Mouse (Mus musculus) neural tube, embryonic 15.5 days (tissue): Measurements from ENCODE around the gene 4933411K16Rik. TPM values are rescaled to one million over a fixed set of nuclear protein-coding genes. Genes with fewer than 3 reads are reported as not detected.

ENCODE experiments used
- ATAC-seq: fragments of 200-750 bp; cut with Nextera tagmentation; 2 replicates; pipeline ENCODE4 v1.8.0; 2017; ENCODE audit warnings: mild to moderate bottlenecking, moderate TSS enrichment, moderate library complexity; ENCODE audit not compliant: low FRiP score
- H3K27ac ChIP-seq: fragments of 300-500 bp; sonication (generic); replicated peaks from 2 replicates; pipeline ENCODE4 v1.5.1; 2015; ENCODE audit warnings: mild to moderate bottlenecking, inconsistent platforms
- H3K27me3 ChIP-seq: fragments of 300-500 bp; sonication (generic); replicated peaks from 2 replicates; pipeline ENCODE4 v1.6.1; 2015; ENCODE audit warnings: inconsistent platforms
- H3K36me3 ChIP-seq: fragments of 300-500 bp; sonication (generic); 2 replicates; pipeline ENCODE4 v1.6.1; 2015; ENCODE audit warnings: inconsistent platforms
- H3K4me1 ChIP-seq: fragments of 300-500 bp; sonication (generic); 2 replicates; pipeline ENCODE4 v1.6.1; 2015; ENCODE audit warnings: inconsistent platforms
- H3K4me2 ChIP-seq: fragments of 300-500 bp; sonication (generic); 2 replicates; pipeline ENCODE4 v1.6.1; 2015; ENCODE audit warnings: inconsistent platforms, mild to moderate bottlenecking, moderate library complexity
- H3K4me3 ChIP-seq: fragments of 300-500 bp; sonication (generic); replicated peaks from 2 replicates; pipeline ENCODE4 v1.5.1; 2015; ENCODE audit warnings: mild to moderate bottlenecking, inconsistent platforms
- H3K9ac ChIP-seq: fragments of 300-500 bp; sonication (generic); replicated peaks from 2 replicates; pipeline ENCODE4 v1.6.1; 2015; ENCODE audit warnings: mild to moderate bottlenecking, inconsistent platforms
- H3K9me3 ChIP-seq: fragments of 300-500 bp; sonication (generic); replicated peaks from 2 replicates; pipeline ENCODE4 v1.6.1; 2016; ENCODE audit warnings: inconsistent platforms
- WGBS: fragments of 180-500 bp; shearing (Covaris S2); methylation state at CpG from one replicate; pipeline ENCODE4 v1.1.7; 2015; ENCODE audit warnings: mixed read lengths; 5-methylcytosine and 5-hydroxymethylcytosine counted together
- polyA plus RNA-seq: library from polyadenylated mRNA; unstranded; fragments of >200 nt; fragmentation: Nextera tagmentation; extraction: Ambion mirVana; gene quantifications from 2 replicates; pipeline ENCODE4 v1.2.1, GENCODE M21; 2015

Gene 4933411K16Rik
- not detected in 2 replicates for polyA plus RNA-seq

GRCm38 (mm10) chr19:42051948-42052347, at the start of gene 4933411K16Rik:
4933411K16Rik (plus strand) TSS chr19:42052248.
- Histone ChIP-seq H3K27ac (no peak within 1 kb of the TSS), H3K4me2 (no peak within 1 kb of the TSS), H3K4me3 (no peak within 1 kb of the TSS), H3K9ac (no peak within 1 kb of the TSS), H3K27me3 (no peaks in the 10 kb centered on the region), H3K36me3 (no peaks in the 10 kb centered on the region), H3K9me3 (no peaks in the 10 kb centered on the region), H3K4me1 (no peaks in the 10 kb centered on the region)
- no peak for ATAC-seq
- WGBS, result 81% methylated on average over 4 of the region's 4 CpGs

- no peak for ATAC-seq
- Histone ChIP-seq H3K4me1 (peaks cover 14% of the 10 kb centered on the region), H3K9me3 (no peaks in the 10 kb centered on the region), H3K36me3 (no peaks in the 10 kb centered on the region), H3K27me3 (no peaks in the 10 kb centered on the region), H3K4me2 (no peak overlapping the region), H3K4me3 (no peak overlapping the region), H3K27ac (no peak overlapping the region), H3K9ac (no peak overlapping the region)
- 86% methylated on average over 6 of the region's 6 CpGs for WGBS
Observed at GRCm38 (mm10) chr19:42004258-42004657, 47.8 kb upstream of the 4933411K16Rik start.

GRCm38 (mm10) chr19:42005616-42006015, 46.4 kb upstream of the 4933411K16Rik start:
- 86% methylated on average over 3 of the region's 3 CpGs for WGBS
- ATAC-seq, result no peak

GRCm38 (mm10) chr19:42006568-42006967, 45.5 kb upstream of the 4933411K16Rik start:
- WGBS, result 71% methylated on average over 8 of the region's 8 CpGs
- Histone ChIP-seq H3K36me3 (no peaks in the 10 kb centered on the region), H3K9ac (no peak overlapping the region), H3K27me3 (no peaks in the 10 kb centered on the region), H3K9me3 (no peaks in the 10 kb centered on the region), H3K27ac (no peak overlapping the region), H3K4me2 (no peak overlapping the region), H3K4me1 (peaks cover 17% of the 10 kb centered on the region), H3K4me3 (no peak overlapping the region)
- no peak for ATAC-seq

More at GRCm38 (mm10) chr19:42005616-42006015, 46.4 kb upstream of the 4933411K16Rik start:
- no peak overlapping the region for H3K9ac ChIP-seq
- H3K4me2 ChIP-seq, result no peak overlapping the region
- no peaks in the 10 kb centered on the region for H3K36me3 ChIP-seq
- H3K9me3 ChIP-seq, result no peaks in the 10 kb centered on the region
- H3K27me3 ChIP-seq, result no peaks in the 10 kb centered on the region
- no peak overlapping the region for H3K27ac ChIP-seq
- no peak overlapping the region for H3K4me3 ChIP-seq
- peaks cover 14% of the 10 kb centered on the region for H3K4me1 ChIP-seq

- no peaks in the 10 kb centered on the region for H3K9me3 ChIP-seq
- H3K4me1 ChIP-seq, result peaks cover 17% of the 10 kb centered on the region
- no peaks in the 10 kb centered on the region for H3K27me3 ChIP-seq
- ATAC-seq, result no peak
- 58% methylated on average over 3 of the region's 3 CpGs for WGBS
- no peak overlapping the region for H3K4me2 ChIP-seq
- no peak overlapping the region for H3K27ac ChIP-seq
- H3K36me3 ChIP-seq, result no peaks in the 10 kb centered on the region
- H3K4me3 ChIP-seq, result no peak overlapping the region
- no peak overlapping the region for H3K9ac ChIP-seq
Observed at GRCm38 (mm10) chr19:42008586-42008985, 43.5 kb upstream of the 4933411K16Rik start.

- H3K4me1 ChIP-seq, result peaks cover 14% of the 10 kb centered on the region
- no peak for ATAC-seq
- no peaks in the 10 kb centered on the region for H3K27me3 ChIP-seq
- H3K4me3 ChIP-seq, result no peak overlapping the region
- no peak overlapping the region for H3K27ac ChIP-seq
- H3K36me3 ChIP-seq, result no peaks in the 10 kb centered on the region
- H3K9ac ChIP-seq, result no peak overlapping the region
- no peak overlapping the region for H3K4me2 ChIP-seq
- 52% methylated on average over 7 of the region's 7 CpGs for WGBS
- H3K9me3 ChIP-seq, result no peaks in the 10 kb centered on the region
Observed at GRCm38 (mm10) chr19:42009067-42009466, 43.0 kb upstream of the 4933411K16Rik start.

GRCm38 (mm10) chr19:42010436-42010835, 41.6 kb upstream of the 4933411K16Rik start:
- Histone ChIP-seq H3K4me1 (peaks cover 9% of the 10 kb centered on the region), H3K4me3 (no peak overlapping the region), H3K9ac (no peak overlapping the region), H3K27ac (no peak overlapping the region), H3K36me3 (no peaks in the 10 kb centered on the region), H3K27me3 (no peaks in the 10 kb centered on the region), H3K4me2 (no peak overlapping the region), H3K9me3 (no peaks in the 10 kb centered on the region)
- 54% methylated on average over 4 of the region's 4 CpGs for WGBS
- ATAC-seq, result no peak

GRCm38 (mm10) chr19:42011123-42011522, 40.9 kb upstream of the 4933411K16Rik start:
- no peak for ATAC-seq
- no peak overlapping the region for H3K27ac ChIP-seq
- H3K9me3 ChIP-seq, result no peaks in the 10 kb centered on the region
- H3K9ac ChIP-seq, result no peak overlapping the region
- H3K4me1 ChIP-seq, result peaks cover 9% of the 10 kb centered on the region
- no peaks in the 10 kb centered on the region for H3K27me3 ChIP-seq
- no peaks in the 10 kb centered on the region for H3K36me3 ChIP-seq
- H3K4me2 ChIP-seq, result no peak overlapping the region
- H3K4me3 ChIP-seq, result no peak overlapping the region
- 92% methylated on average over 7 of the region's 7 CpGs for WGBS

- no peak overlapping the region for H3K9ac ChIP-seq
- H3K27me3 ChIP-seq, result no peaks in the 10 kb centered on the region
- H3K4me2 ChIP-seq, result no peak overlapping the region
Observed at GRCm38 (mm10) chr19:42014231-42014825, 37.7 kb upstream of the 4933411K16Rik start.

GRCm38 (mm10) chr19:42015001-42015400, 37.0 kb upstream of the 4933411K16Rik start:
- WGBS, result 91% methylated on average over 6 of the region's 6 CpGs
- no peak for ATAC-seq
- H3K27ac ChIP-seq, result no peak overlapping the region

More at GRCm38 (mm10) chr19:42014231-42014825, 37.7 kb upstream of the 4933411K16Rik start:
- no peak for ATAC-seq
- 81% methylated on average over 3 of the region's 3 CpGs for WGBS
- Histone ChIP-seq H3K27ac (no peak overlapping the region), H3K4me3 (no peak overlapping the region), H3K9me3 (no peaks in the 10 kb centered on the region), H3K36me3 (no peaks in the 10 kb centered on the region), H3K4me1 (peaks cover 20% of the 10 kb centered on the region)

GRCm38 (mm10) chr19:42016251-42016650, 35.8 kb upstream of the 4933411K16Rik start:
- H3K27me3 ChIP-seq, result no peaks in the 10 kb centered on the region
- H3K4me3 ChIP-seq, result no peak overlapping the region
- peaks cover 19% of the 10 kb centered on the region for H3K4me1 ChIP-seq
- 48% methylated on average over 4 of the region's 4 CpGs for WGBS
- no peak overlapping the region for H3K4me2 ChIP-seq
- H3K9ac ChIP-seq, result no peak overlapping the region
- H3K27ac ChIP-seq, result no peak overlapping the region; the same call in 1 of the 2 replicates
- H3K36me3 ChIP-seq, result no peaks in the 10 kb centered on the region
- H3K9me3 ChIP-seq, result no peaks in the 10 kb centered on the region
- ATAC-seq, result no peak

More at GRCm38 (mm10) chr19:42015001-42015400, 37.0 kb upstream of the 4933411K16Rik start:
- Histone ChIP-seq H3K27me3 (no peaks in the 10 kb centered on the region), H3K4me1 (peaks cover 20% of the 10 kb centered on the region), H3K9me3 (no peaks in the 10 kb centered on the region), H3K4me2 (no peak overlapping the region), H3K4me3 (no peak overlapping the region), H3K36me3 (no peaks in the 10 kb centered on the region), H3K9ac (no peak overlapping the region)

GRCm38 (mm10) chr19:42016840-42017239, 35.2 kb upstream of the 4933411K16Rik start:
- Histone ChIP-seq H3K27me3 (no peaks in the 10 kb centered on the region), H3K9me3 (no peaks in the 10 kb centered on the region), H3K27ac (peak overlapping the region; percentile 54), H3K9ac (no peak overlapping the region), H3K4me1 (peaks cover 23% of the 10 kb centered on the region), H3K36me3 (no peaks in the 10 kb centered on the region), H3K4me3 (no peak overlapping the region), H3K4me2 (no peak overlapping the region)
- ATAC-seq, result no peak
- 61% methylated on average over 5 of the region's 5 CpGs for WGBS
